Mouse (Mus musculus) gastrocnemius, postnatal 10 days (tissue): ENCODE measurements around the gene Bcas1. TPM values are rescaled to one million over a fixed set of nuclear protein-coding genes. Genes with fewer than 3 reads are reported as not detected.

Source experiments
- DNase-seq: peaks from one replicate; pipeline ENCODE4 v3.0.0; 2021; ENCODE audit warnings: mixed read lengths
- total RNA-seq, 2 experiments: library from RNA; stranded (reverse); gene quantifications; 2 replicates each; pipeline ENCODE4 v1.2.3; 2021

The Bcas1 gene
- total RNA-seq, 2 experiments from 2014 or later = 4.5 to 7.4 TPM

DNA sequence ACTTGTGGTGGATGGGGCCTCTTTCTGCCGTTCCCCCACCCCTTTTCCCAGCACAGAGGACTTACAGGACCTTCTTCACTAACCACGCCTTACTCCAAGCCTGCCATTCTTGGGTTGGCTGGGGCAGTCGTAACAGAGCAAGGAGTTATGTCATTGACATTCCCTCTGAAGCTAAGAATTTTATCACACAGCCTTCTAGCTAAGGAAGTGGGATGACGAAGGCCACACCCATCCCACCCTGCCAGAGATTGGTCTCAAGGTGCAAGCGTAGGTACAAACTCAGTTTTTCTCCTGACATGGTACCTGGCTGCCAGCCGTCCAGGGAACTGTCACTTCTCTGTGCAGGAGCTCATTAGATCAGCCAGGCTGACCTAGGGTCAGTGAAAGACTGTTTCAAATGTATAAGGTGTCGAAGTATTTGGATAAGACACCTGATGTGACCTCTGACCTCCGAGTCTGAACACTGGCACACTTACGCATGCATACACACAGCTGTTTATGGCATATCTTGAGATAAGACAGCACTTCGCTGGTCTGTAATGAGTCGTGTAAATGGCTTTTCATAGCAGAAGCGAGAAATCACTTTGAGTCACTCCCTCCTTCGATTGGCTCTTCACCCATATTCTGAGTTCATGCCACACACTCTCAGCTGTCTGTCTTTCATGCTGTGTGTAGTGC, 117.2 kb downstream of the Bcas1 start:
- DNase-seq = no peak

DNA sequence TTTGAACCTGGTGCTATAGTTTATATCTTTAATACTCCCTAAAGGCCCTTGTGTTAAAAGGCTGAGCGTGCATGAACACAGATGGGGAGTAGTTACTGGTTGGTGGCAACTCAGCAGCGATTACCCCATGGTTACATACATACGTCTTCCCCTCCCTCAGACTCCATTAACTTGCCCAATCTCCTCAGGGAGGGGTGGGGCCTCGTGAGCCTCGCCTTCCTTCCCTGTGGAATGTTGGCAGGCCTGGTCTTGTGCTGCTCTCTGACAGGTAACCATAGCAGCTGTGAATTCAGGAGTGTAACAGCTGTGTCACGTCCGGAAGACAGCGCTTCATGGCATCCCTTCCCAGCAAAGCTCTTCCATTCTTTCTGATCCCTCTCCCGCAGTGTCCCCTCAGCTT, 118.7 kb downstream of the Bcas1 start:
- no peak for DNase-seq

DNA sequence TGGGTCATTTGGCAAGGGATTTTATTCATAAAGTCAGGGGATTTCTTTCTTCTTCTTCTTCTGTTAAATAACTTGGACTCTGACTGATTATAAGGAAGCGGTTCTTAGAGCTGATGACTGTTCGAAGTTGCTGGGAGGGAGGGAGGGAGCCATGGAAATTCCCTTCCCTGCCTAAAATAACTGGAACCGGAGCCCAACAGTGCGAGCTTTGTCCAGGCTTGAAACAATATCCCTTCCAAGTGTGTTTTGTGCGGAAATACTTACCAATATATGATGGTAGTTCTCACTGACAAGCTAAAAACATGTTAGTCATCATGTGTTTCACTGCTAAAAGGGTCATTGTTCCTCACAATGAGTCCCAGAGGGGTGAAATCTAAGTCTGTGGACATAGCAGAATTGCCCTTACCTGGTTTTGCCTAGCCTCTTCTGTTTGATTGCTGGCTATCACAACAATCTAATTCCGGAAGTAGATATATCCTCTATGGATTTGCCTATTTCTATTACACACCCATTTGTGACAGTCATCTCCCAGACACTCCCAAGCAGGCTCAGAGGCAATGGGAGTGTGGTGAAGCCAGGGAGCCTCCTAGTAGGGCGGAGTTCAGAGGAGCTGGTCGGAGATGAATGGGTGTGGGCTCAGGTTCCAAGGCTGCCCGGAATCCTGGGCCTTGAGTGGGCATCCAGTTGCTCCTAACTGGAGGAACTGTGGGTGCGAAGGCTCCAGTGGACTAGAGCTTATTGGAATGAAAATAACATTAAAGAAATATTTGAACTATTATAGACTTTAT, 119.4 kb downstream of the Bcas1 start:
- DNase-seq = no peak

DNA sequence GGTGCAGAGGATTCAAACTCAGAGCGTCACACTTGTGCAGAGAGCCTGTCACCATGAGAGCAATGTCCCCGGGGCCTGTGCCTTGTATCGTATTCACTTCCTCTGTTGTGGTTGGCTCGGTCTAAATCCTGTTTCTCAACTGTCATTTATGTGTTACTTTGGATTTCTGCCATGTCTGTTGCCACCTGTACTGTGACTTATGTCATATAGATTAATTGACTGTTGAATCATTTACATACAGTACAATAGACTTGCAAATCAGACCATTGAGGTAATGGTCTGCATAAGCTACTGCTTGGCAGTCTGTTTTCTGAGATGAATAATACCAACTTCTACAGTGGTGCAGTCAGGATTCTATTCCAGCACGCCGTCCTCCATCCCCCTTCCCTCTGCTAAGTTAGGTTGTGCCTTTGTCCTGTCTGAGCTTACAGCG, 120.0 kb downstream of the Bcas1 start:
- no peak for DNase-seq

DNA sequence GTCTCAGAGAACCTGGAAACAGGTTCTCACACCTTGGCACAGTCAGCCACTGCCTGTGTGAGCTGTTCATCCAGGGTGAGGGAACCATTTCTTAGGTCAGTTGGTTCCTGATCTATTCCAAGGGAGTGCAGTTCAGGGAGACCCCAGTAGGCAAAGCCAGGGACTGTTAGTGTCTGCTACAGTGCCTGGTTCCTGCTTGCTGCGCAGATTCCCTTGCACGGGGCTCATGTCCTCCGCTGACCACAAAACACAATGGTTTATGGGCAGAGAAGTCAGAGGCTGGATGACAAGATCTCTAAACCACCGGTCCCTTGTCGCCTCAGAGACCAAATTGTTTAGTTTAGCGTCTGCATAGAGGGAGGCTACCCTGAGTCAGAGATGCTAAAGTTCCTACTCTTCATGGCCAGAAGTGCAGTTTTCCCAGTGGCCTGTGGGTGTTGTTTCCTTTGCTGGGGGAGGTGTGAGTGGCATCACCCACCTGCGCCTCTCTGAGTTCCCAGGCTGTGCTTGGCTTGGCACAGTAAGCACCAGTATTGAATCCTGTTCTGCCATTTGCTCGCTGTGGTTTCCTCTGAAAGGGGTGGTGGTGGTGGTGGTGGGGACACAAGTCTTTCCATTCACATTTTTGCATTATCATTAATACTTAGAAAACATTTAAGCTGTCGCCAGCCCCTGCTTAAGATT, 120.9 kb downstream of the Bcas1 start:
- DNase-seq = no peak

DNA sequence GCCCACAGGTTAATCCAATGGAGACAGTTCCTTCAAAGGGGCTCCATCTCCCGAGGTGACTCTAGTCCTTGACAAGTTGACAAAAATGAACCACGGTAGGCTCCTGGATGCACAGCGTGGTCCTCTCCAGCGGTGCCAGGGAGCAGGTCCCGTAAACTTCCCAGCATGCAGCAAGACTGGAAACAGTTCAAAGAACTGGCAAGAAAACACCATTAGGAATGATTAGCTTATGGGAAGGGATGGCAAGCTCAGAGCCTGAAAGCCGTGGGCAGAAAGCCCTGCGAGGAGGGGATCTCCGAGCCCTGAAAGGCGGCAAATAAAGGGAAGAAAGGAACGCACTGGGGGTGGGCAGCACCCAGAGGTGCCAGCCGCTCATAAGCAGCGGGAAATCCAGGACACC, 122.9 kb downstream of the Bcas1 start:
- DNase-seq = no peak

DNA sequence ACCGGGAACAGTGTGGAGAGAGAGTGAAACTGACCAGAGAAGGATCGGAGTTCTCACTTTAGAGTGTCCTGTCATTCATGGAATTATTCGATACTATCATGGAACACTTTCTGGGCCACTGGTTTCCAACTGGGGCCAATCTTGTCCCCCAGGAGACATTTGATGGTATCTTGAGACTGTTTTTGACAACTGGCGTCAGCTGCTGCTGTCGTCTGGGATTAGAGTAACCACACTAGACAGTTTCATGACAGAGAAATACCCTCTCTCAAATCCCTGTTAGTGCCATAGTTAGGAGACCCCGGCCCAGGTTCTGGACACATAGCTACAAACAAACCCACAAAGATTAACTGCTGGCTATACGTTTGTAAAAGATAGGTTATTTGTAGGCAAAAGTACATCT, 124.0 kb downstream of the Bcas1 start:
- DNase-seq = no peak

DNA sequence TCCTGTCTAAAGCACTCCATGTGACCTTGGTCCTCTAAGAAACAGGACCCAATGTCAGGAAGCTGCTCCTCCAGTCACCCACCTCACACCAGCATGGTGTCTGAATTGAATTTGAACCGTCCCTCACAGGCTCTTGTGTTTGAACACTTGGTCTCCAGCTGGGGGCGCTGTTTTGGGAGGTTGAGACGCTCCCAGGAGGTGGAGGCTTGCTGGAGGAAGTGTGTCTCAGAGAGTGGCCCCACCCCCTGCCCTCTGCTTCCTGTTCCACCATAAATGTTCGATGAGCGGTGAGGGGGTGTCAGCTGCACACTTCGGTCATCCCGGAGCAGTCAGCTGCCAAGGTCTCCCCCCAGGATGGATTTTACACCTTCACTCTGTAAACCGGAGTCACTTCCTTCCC, 124.8 kb downstream of the Bcas1 start:
- DNase-seq = no peak

Other genes starting within 250 kb of the Bcas1 start
- 10 to 100 TPM; 21.9 to 25.9 TPM for gene Pfdn4, start 68.6 kb upstream of the Bcas1 start, total RNA-seq
- gene Cyp24a1, start 69.3 kb upstream of the Bcas1 start, total RNA-seq = not detected
- gene 4930470P17Rik, start 174.2 kb upstream of the Bcas1 start, total RNA-seq = not detected